Mouse (Mus musculus): ENCODE data around the gene Kcnip1.

DNA sequence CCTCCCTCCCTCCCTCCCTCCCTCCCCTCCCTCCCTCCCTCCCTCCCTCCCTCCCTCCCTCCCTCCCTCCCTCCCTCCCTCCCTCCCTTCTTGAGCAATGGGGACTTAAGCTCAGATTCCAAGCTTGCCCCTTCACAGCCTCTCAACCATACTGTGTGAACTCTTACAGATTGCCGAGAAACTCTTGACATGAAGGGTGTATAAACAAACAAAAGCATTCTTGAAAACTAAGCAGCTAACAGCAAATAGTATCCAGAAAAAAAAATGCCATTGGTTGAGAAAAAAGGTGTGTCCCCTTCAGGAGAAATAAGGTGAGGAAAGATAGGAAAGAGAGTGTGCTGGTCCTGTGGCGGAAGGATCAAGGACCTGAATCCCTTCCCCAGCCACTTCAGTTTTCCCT lies 389.8 kb downstream of the Kcnip1 start:
- no peak for TF ChIP-seq CTCF (IDR thresholded peaks at IDR 0.05; ENCODE audit: low read depth)
- no peak for TF ChIP-seq EP300 (IDR thresholded peaks at IDR 0.05; ENCODE audit: low read depth)

Measured in liver, embryonic 14.5 days (tissue).